Mouse (Mus musculus): ENCODE data around the gene Hoxd12.

DNA sequence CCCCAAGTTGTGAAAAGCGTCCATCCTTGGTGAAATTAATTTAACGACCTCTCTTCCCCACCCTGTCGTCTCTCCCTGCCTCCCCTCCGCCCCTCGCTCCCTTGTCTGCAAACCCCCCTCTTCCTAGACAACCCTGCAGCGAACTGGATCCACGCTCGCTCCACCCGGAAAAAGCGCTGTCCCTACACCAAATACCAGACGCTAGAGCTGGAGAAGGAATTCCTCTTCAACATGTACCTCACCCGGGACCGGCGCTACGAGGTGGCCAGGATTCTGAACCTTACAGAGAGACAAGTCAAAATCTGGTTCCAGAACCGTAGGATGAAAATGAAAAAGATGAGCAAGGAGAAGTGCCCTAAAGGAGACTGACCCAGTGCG, 24.2 kb downstream of the Hoxd12 start:
- TF ChIP-seq CTCF (IDR thresholded peaks at IDR 0.05; ENCODE audit: extremely low read depth, insufficient read depth, insufficient read length, insufficient replicate concordance) (no peak), POLR2A (IDR thresholded peaks at IDR 0.05; ENCODE audit: low read depth, low read length) (no peak)
